Mouse (Mus musculus): Measurements from ENCODE around the gene Zc3h7b. TPM values are rescaled to one million over a fixed set of nuclear protein-coding genes. Genes with fewer than 3 reads are reported as not detected.

Gene Zc3h7b
- polyA plus RNA-seq, 1 experiment from 2014 or later, result 14.5 TPM

GRCm38 (mm10) chr15:81735075-81735474 lies 9.8 kb upstream of the Zc3h7b start:
- DNase-seq (ENCODE audit: low spot score), result no peak

DNA sequence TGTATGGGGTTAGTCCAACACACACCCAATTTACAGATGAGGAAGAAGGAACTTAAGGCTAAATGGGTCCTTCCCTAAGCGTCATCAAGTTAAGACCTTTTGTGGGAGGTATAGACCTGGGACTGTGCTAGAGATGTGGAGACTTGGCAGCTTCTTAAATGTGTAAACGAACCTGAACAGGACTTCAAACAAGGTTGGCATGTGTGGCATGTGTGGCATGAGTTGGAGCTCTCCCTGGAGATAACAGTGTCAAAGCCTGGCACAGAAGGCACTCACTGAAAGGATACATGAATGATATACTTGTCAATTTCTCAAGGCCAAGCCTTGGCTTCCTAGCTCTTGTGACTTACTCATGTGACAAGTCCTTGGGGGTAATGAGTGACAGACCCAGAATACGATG lies 5.6 kb upstream of the Zc3h7b start:
- no peak for DNase-seq (ENCODE audit: low spot score)

DNA sequence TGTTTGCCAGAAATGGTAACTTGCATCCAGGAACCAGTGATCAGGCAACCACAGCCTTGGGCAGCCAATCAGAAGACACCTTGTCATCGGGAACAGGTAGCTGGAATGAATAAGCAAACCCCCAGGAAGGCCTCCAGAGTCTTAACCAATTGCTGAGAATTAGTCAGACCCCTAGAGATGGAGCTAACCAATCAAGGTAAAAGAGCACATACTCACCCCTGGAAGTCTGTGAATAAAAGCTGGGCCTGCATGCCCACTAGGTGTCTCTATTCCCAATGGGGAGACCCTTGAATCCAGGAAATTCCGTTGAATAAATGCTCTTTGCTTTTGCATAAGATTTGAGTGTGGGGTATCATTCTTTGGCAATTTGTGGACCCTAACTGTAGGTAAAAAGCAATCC lies 4.9 kb upstream of the Zc3h7b start:
- no peak for DNase-seq (ENCODE audit: low spot score)

DNA sequence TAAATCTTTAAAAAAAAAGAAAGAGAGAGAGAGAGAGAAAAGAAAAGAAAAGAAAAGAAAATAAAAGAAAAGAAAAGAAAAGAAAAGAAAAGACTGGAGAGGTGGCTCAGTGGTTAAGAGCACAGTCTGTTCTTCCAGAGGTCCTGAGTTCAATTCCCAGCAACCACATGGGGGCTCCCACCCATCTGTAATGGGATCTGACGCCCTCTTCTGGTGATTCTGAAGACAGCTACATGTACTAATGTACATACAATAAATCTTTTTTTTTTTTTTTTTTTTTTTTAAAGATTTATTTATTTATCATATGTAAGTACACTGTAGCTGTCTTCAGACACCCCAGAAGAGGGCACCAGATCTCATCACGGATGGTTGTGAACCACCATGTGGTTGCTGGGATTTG lies 2.5 kb upstream of the Zc3h7b start:
- peak; percentile 10 for DNase-seq (ENCODE audit: low spot score)

DNA sequence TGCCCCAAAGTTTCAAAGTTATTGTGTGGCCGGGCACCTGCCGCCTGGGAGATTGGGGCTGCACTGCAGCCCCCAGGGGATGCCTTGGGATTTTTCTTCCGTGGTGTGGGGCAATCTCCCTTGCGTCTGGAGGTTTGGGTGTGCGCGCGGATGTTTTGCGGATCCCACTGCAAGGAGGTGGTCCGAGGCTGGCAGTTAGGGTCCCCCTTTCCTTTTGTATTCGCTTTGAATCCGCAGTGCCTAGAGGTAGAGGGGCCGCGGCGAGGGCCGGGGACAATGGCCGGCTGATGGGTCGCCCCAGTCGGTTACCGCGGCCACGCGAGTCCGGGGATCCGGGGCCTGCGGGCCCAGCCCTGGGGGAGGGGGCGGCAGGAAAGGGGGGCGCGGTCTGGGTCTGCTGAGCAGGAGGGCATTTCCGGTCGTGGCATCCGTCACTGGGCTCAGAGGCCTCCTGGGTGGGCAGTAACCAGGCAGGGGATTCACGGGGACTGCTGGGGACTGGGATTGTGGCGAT lies 801 bp downstream of the Zc3h7b start:
- DNase-seq (ENCODE audit: low spot score), result peak; percentile 76

DNA sequence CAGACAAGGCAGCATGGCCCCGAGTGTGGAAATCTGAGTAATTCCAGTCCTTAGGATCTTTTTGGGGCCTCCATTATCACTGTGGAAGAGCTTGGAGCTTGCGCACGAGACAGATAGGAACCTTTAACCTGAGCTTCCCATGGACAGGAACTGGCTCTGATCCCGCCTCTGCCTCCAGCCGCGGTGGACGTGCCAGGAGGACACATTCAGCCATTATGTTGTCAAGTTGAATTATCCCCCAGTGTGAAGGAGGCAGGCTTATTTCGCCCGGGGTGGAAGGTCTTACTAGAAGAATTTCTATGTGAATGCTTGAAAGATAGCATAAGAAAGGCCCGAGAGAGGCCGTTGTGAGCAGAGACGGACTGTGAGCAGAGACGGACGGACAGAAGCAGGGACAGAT lies 4.9 kb downstream of the Zc3h7b start:
- DNase-seq (ENCODE audit: low spot score), result no peak

GRCm38 (mm10) chr15:81753669-81754068 lies 8.8 kb downstream of the Zc3h7b start:
- no peak for DNase-seq (ENCODE audit: low spot score)

- no peak for DNase-seq (ENCODE audit: low spot score)
Measured at GRCm38 (mm10) chr15:81758701-81759100, 13.8 kb downstream of the Zc3h7b start.

GRCm38 (mm10) chr15:81759542-81759941 lies 14.7 kb downstream of the Zc3h7b start:
- no peak for DNase-seq (ENCODE audit: low spot score)

DNA sequence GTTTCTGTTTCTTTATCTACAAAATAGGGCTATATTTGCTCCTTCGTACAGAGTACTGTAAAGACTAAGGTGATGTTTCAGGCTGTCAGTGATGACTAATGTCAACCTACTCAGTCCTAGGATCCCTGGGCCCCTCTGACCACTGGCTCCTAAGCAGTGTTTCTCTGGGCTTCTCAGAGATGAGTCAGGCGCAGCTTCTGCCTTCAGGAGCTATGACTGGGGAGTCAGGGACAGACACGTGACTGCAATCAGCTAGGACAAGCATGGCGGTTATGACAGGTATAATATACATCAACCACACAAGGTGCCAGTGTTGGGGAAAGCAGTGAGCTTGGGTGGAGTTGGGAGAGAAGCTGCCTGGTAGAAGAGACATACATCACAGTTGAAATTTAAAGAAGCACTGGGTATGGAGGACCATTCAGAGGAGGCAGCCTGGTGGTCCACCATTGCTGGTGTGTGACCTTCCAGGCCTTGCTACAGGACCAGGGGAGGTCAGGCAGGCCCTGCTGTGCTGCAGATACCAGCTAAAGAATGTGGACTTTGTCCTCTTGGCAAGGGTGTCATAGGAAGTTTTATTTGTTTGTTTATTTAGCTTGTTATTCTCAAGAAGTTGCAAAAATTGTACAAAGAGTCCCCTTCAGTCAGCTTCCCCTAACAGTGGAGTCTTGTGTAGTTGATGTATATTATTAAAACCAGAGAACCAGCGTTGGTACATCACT lies 15.7 kb downstream of the Zc3h7b start:
- DNase-seq (ENCODE audit: low spot score), result no peak

- DNase-seq (ENCODE audit: low spot score), result no peak
Measured at GRCm38 (mm10) chr15:81761381-81761780, 16.5 kb downstream of the Zc3h7b start.

- DNase-seq (ENCODE audit: low spot score), result no peak
Measured at GRCm38 (mm10) chr15:81761959-81762358, 17.1 kb downstream of the Zc3h7b start.

- DNase-seq (ENCODE audit: low spot score), result no peak
Measured at GRCm38 (mm10) chr15:81764573-81764972, 19.7 kb downstream of the Zc3h7b start.

GRCm38 (mm10) chr15:81765651-81766050 lies 20.8 kb downstream of the Zc3h7b start:
- no peak for DNase-seq (ENCODE audit: low spot score)

DNA sequence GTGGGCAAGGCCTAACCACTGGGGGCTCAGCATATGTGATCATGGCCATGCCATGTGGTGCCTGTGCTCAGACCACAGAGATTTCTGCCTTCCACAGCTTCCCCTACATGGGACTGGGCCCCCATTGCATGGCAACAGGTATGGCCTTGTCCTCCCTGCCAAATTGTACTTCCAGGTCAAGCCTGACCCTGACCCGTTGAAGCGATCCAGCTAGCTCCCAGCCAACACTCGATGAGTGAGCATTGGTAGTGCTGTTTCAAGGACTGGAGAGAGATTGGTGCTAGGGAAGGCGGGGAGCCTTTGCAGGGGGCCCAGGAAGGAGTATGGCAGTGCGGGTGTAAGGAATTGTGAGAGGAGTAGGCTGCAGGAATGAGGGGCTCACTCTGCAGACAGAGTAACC lies 21.6 kb downstream of the Zc3h7b start:
- DNase-seq (ENCODE audit: low spot score), result no peak

- no peak for DNase-seq (ENCODE audit: low spot score)
Measured at GRCm38 (mm10) chr15:81769037-81769436, 24.2 kb downstream of the Zc3h7b start.

- no peak for DNase-seq (ENCODE audit: low spot score)
Measured at GRCm38 (mm10) chr15:81772431-81773120, 27.7 kb downstream of the Zc3h7b start.

GRCm38 (mm10) chr15:81774505-81775171 lies 29.8 kb downstream of the Zc3h7b start:
- DNase-seq (ENCODE audit: low spot score), result no peak

DNA sequence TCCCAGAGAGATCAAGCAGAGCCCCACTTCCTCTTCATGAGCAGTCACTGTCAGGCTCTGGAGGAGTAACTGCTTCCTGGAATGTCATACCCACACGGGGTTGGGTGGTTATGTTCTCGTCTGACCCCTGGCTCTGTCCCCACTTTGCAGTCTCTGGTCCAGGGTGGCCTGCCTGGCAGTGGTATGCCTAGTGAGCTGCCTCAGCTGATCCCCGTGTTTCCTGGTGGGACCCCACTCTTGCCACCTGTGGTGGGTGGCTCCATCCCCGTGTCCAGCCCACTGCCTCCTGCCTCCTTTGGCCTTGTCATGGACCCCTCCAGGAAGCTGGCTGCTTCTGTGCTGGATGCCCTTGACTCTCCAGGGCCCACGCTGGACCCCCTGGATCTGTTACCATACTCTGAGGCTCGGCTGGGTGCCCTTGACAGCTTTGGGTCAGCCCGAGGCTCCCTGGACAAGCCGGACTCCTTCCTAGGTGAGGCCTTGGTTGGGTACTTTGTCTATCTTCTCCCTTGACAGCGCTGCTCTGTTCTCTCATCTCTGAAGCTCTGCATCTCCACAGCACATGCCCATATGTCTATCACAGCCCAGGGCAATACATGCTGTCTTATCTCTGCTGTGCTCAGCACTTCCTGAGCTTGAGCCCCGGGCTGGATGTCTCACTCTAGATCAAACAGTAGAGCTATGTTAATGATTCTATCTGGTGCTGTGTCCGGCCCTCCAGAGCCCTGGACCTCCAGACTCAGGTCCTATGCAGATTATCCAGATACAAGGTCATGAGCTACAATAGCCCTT lies 32.0 kb downstream of the Zc3h7b start:
- DNase-seq (ENCODE audit: low spot score), result no peak

DNA sequence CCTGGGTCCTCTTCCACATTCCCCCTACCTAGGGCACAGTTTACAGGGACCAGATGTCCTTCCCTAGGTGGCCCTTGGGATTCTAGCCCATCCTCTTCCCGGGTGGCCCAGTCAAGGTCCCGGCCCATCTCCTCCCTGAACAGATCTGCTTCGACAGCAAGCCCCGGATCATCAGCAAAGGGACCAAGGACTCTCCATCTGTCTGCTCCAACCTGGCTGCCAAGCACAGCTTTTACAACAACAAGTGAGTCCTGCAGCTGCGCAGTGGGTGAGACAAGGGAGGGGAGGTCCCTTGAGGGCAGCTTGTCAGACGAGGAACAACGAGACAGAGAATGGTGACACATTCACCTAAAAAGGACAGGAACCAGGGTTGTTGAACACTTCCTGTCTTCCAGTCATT lies 37.0 kb downstream of the Zc3h7b start:
- no peak for DNase-seq (ENCODE audit: low spot score)

- DNase-seq (ENCODE audit: low spot score), result no peak
Measured at GRCm38 (mm10) chr15:81784762-81785161, 39.9 kb downstream of the Zc3h7b start.

All from thymus, postnatal 0 days (tissue).